Mouse (Mus musculus) MEL (cell line): ENCODE results near the gene Gbp6.

ENCODE experiments used
- BHLHE40 ChIP-seq: IDR thresholded peaks from 2 replicates; pipeline ENCODE4 v1.6.1; 2012; ENCODE audit warnings: low read depth, mild to moderate bottlenecking, inconsistent platforms, low read length, improper control_type of control experiment, borderline replicate concordance
- CTCF ChIP-seq, 3 experiments: IDR thresholded peaks in 2 of 3; conservative IDR thresholded peaks in 1 of 3; 2 replicates each; pipeline ENCODE4 v1.5.1; 2011 to 2012; ENCODE audit warnings: low read length in 3 of 3, low read depth in 2 of 3, mild to moderate bottlenecking in 2 of 3, improper control_type of control experiment in 1 of 3, inconsistent platforms in 1 of 3, mixed read lengths in 1 of 3, moderate library complexity in 1 of 3; ENCODE audit not compliant: control insufficient read depth in 1 of 3, insufficient read depth in 1 of 3, poor library complexity in 1 of 3, severe bottlenecking in 1 of 3
- EP300 ChIP-seq, 2 experiments: IDR thresholded peaks; 2 replicates each; pipeline ENCODE4 v1.6.1; 2011; ENCODE audit warnings: improper control_type of control experiment in 2 of 2, low read length in 2 of 2, low read depth in 1 of 2, mild to moderate bottlenecking in 1 of 2
- MXI1 ChIP-seq: IDR thresholded peaks from 2 replicates; pipeline ENCODE4 v1.6.1; 2011; ENCODE audit warnings: mild to moderate bottlenecking, low read depth, low read length, improper control_type of control experiment
- POLR2A ChIP-seq, 2 experiments: IDR thresholded peaks; 2 replicates each; pipeline ENCODE4 v1.6.1; 2011 to 2012; ENCODE audit warnings: low read length in 2 of 2, mild to moderate bottlenecking in 2 of 2, control low read depth in 1 of 2, improper control_type of control experiment in 1 of 2, low read depth in 1 of 2, moderate library complexity in 1 of 2; ENCODE audit not compliant: control insufficient read depth in 1 of 2, insufficient read depth in 1 of 2, poor library complexity in 1 of 2

GRCm38 (mm10) chr5:105295746-105296145, 2.2 kb upstream of the Gbp6 start:
- TF ChIP-seq EP300 (IDR thresholded peaks at IDR 0.05; ENCODE audit: low read depth in 1 of 2, low read length in 2 of 2), result no peak
- no peak for TF ChIP-seq CTCF (IDR thresholded peaks at IDR 0.05 in 2 of 3, conservative IDR thresholded peaks at IDR 0.05 in 1 of 3; ENCODE audit: control insufficient read depth in 1 of 3, insufficient read depth in 1 of 3, low read depth in 2 of 3, low read length in 3 of 3, poor library complexity in 1 of 3, severe bottlenecking in 1 of 3)
- TF ChIP-seq POLR2A (IDR thresholded peaks at IDR 0.05; ENCODE audit: control insufficient read depth in 1 of 2, insufficient read depth in 1 of 2, low read depth in 1 of 2, low read length in 2 of 2, poor library complexity in 1 of 2), result no peak
- no peak for TF ChIP-seq MXI1
- TF ChIP-seq BHLHE40, result no peak
